Mouse (Mus musculus) ES-CJ7 (cell line): Measurements from ENCODE around the gene Gorab.
A peak's percentile ranks its signal among the peaks of the same experiment; 100 is the strongest.

Source experiments
- DNase-seq: peaks from one replicate; pipeline ENCODE4 v3.0.0; 2011; ENCODE audit warnings: low read depth, low spot score

The Gorab gene

DNA sequence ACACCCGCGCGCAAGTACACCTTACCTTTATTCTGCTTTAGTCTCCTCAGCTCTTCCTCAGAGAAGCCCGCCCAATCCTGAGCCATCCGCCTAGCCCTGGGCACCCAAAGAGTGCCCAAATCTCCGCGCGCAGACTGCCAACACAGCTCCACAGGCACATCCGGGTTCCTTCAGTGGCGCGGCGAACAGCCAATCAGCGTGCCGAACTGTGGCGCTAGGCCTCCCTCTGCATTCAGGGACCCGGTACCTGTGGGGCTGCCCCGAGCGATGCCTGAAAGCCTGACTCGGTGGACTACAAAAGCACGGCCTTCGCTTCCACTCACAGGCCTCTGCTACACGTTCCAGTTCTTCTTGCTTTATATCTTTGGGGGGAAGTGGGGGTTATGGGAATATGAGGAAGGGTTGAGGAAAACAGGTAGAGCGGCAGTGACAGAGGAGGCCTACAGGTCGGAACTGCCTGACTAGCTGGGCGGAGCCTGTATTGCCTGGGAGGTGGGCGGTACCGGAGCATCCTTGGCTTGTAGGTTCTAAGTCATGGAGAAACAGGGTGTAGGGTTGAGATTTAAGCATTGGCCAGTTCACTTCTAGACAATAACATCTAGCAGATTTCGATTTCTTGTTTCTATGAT is at the start of gene Gorab:
Gene Gorab (minus strand): TSS at position 172 of the 629 bp plus-strand sequence.
- peak; percentile 96 for DNase-seq

DNA sequence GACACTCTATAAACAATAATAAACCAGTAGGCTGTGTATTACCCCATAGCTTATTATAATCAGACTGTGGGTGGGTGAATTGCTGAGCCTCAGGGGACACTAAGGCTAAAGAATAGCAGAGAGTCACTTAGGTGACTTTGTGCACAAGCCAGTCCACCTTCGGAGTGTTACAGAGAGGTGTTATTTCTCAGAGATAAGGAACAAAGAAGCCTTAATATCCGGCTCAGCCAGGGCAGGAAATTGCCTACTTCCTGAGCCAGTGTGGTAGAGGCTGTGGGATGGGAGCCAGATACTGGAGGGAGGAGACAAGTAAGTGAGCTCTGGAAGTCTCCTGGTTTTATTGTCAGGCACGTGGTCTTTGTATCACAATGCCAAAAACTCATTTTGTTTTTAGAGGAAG is 40.4 kb upstream of the Gorab start:
- DNase-seq = peak; percentile 20

DNA sequence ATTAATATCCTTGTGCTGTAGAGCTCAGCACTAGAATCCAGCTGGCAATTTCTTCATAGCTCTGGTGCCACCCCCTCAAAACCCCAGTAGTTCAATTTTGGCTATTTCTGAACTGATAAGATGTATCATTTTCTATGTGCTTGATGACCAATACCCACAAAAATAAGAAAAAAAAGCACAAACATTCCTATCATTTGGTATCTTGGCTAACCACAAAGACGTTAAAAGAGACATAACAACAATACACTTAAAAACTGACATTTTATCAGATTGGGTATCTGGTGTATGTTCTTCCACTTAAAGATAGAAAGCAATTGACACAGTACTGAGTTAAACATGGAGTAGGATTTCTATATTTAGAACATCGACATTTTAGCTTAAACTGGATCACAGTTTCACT is 35.5 kb upstream of the Gorab start:
- no peak for DNase-seq

DNA sequence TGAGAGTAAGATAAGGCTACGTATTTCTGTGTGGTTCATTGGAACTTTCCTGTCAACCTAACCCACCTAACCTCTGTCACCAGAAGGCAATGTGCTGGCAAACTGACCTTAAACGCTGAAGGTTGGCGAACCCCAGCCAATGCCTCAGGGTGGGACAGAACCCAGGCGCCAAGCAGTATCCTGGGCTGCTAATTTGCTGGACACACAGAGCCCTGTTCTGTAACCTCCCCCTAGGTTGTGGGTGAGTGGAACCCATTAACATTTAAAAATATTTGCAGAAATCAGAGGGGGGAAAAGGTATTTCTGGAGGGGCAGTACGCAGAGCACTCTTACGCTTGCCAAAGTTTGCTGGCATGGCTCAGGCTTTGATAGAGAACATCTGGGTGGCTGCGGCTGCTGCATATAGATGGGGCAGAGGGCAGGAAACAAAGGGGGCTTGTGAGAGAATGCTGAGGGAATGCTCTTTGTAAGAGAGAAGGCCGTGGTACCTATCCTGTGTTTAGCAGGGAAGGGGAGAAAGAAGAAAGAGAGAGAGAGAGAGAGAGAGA is 20.1 kb upstream of the Gorab start:
- DNase-seq = no peak

DNA sequence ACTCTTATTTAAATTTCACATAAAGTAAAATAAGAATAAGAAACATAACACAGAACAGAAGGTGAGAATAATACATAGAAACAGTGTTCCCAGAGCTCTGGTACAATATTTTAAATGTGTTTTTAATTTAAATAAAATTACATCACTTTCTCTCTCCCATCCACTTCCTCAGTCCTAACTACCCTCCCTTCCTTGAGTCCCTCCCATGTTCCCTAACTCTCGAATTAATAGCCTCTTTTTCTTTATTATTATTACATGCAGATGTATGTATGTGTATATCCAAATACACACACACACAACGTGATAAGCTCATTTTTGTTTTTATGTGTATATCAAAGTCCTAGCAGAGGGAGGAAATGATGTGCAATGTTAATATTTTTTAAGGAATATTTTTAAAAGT is 13.7 kb upstream of the Gorab start:
- DNase-seq = no peak

DNA sequence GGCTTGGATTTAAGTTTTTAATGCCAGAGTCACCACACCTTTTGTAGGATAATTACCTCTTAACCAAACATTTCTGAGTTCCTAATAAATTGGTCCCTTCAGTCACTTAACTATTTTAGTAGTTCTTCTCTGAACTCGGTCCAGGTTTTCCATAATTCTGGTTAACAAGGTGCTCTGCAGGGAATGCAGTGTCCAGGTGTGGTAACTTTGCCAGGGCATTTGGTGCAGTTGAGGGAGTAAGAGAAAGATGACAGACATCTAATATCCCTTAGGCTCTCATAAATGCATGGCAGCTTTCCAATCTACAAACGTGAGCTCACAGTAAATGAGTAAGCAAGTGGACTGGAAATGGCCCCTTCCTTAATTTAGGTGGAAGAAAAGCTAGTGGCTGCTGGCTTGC is 10.7 kb upstream of the Gorab start:
- DNase-seq = no peak

DNA sequence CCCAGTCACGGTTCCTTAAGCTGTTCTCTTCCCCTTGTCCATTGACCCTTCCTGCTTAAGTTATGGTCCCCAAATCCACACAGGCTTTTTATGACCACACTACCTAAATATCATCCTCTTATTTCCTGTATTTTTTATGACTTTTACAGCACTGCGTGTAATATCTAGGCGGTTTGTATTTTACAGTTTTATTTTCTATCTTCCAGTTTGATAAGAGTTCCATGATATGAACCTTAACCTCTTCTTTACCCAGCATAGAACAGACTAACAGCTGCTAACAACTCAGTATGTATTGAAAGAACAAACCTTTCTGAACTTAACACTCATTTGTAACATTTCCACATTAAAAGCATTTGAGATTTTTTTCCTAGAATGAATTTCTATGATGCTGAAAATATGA is 2.7 kb upstream of the Gorab start:
- no peak for DNase-seq

- DNase-seq = no peak
Measured at GRCm38 (mm10) chr1:163391321-163391720, 12.1 kb downstream of the Gorab start.

DNA sequence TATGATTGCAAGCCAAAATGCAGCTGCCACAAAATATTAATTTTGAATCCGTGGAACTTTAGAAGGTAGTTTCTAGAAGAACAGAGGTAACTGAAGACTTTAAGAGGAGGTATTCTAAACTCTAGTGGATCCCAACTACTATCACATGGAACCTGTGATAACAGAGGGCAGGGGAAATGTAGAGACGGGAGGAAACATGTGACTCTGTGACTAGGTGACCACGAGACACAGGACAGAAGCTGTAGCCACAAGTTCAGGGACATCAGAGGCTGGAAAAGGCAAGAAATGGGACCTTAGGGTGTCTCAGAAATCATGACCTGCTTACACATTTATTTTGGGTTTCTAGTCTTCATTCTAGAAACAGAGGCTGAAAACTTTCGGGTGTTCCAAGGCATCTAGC is 13.4 kb downstream of the Gorab start:
- no peak for DNase-seq

DNA sequence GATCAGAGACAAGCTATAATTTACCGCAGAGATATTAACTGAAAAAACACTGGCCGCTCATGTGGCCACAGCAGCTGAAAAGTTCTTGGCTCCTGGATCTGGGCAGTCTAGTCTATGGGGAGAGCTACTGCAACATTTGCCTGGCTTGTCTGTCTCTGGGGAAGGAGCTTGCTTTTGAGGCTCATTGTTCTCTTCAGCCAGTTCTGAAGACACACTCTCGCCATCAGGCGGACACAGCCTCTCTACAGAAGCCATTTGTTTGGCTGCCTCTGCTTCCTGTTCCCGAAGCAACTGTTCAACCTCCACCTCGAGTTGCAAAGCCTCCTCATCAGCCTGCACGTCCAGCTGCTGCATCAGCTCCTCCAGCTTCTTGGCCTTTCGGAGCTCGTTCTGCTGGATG is 17.3 kb downstream of the Gorab start:
- no peak for DNase-seq

- DNase-seq = no peak
Measured at GRCm38 (mm10) chr1:163383442-163384027, 19.9 kb downstream of the Gorab start.

GRCm38 (mm10) chr1:163382048-163382719 is 21.3 kb downstream of the Gorab start:
- DNase-seq = no peak

- no peak for DNase-seq
Measured at GRCm38 (mm10) chr1:163380591-163380990, 22.9 kb downstream of the Gorab start.

- no peak for DNase-seq
Measured at GRCm38 (mm10) chr1:163380072-163380471, 23.4 kb downstream of the Gorab start.

- DNase-seq = no peak
Measured at GRCm38 (mm10) chr1:163377924-163378323, 25.5 kb downstream of the Gorab start.

- no peak for DNase-seq
Measured at GRCm38 (mm10) chr1:163376818-163377581, 26.5 kb downstream of the Gorab start.

- no peak for DNase-seq
Measured at GRCm38 (mm10) chr1:163374455-163374854, 29.0 kb downstream of the Gorab start.

DNA sequence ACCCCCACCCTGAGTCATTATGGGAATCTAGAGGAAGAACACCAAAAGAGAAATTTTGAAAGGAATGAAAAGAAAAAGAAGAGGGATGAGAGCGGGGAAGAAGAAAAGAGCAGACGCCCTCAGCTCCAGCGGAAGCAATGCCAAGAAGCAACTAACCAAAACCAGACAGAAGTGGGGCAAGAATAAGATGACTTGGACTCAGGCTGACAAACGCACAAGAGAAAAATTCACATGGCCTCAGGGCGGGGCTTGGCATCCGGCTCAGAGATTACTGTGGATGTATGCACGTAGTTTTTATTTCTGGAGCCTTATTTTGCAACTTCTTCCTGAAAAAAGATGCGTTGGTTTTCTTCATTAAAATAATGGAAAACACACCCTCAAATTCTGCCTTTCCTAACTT is 41.3 kb downstream of the Gorab start:
- DNase-seq = no peak

DNA sequence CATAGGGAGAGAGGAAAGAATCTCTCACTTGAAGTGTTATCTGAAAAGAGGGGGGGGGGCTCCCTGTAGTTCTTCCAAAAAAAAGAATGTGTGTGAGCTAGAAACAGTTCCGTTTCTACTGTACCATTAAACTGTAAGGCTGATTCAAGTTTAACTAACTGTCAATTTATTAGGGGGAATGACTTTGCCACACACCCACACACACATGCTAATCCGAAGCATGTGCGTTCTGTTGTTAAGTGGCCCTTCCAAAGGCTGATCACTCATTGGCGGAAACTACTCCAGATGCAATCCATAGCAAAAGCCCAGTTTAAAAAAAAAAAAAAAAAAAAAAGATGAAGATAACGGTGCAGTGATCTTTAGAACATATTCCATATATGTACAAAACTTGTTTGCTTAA is 42.1 kb downstream of the Gorab start:
- no peak for DNase-seq

- DNase-seq = no peak
Measured at GRCm38 (mm10) chr1:163360796-163361195, 42.7 kb downstream of the Gorab start.

DNA sequence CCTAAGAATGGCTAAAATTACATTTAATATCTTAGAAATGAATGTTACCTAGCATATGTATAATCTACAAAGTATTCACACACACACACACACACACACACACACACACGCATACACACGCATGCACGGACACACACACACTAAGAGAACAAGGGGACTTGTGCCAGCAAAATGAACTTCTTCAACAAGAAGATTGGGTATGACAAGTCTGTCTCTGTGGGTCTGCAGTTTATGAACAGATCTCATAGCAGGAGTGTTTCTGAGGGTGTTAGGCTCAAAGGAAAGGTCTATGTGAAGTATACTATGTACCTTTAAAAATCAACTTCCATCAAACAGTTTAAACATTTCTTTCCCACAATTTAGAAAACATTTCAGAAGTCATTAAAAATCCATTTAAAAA is 43.9 kb downstream of the Gorab start:
- DNase-seq = no peak

DNA sequence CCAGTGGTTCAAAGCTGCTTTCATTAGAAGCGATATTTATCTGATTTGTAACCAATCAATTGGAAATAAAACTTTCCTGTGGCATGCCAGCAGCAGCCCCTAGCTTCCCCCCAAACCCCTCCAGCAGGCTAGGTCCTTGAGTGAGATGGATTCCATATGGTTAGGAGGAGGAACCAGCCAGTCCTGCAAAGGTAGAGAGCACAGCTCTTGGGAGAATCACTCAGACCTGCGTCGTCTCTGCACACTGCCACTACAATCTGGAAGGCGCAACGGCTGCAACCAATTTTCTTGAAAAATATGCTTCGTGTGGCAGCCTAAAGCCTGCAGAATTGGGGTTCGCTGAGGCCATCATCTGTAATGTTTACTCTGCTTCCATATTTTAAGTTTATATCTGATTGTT is 45.3 kb downstream of the Gorab start:
- DNase-seq = no peak
